13 mouse cellular contexts compared by ENCODE assay signal in the genomic region with DNA sequence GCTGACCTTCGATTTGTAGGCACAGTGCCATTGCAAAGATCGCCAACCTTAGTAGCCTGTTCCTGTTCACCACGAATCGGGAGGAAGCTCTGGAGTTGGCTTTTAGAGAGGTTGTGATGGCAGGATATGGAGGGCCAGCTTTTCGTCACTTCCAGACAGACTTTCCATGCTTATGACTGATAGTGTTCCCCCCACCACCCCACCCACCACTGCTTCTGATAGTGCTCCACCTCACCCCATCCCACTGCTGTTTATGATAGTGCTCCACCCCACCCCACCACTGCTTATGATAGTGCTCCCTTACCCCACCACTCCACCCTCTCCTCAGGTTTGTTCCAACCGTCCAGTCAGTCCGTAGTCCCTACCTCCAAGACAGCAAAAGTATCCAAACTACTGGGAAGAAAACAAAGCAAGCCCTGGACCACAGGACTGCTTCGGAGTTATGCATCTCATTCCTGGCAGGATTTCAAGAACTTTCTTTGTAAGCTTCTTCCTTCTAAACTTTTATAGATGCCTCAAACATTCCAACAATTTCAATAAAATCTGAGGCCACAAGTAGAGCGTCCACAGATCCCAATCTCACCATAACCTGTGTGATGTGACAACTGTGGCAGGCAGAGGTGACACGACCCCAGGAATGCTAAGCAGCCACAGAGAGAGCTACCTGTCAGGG. TPM values are rescaled to one million over a fixed set of nuclear protein-coding genes. Genes with fewer than 3 reads are reported as not detected.
A peak's percentile ranks its signal among the peaks of the same experiment; 100 is the strongest.
DNase-seq lines count a peak whose midpoint lies in the region; ATAC-seq and TF ChIP-seq lines count a peak whose summit lies in the region.
"Had no signal": no experiment of that assay in that cellular context is flagged by ENCODE, and none has a peak within 500 bp of the region (broad histone marks: within the 10 kb centered on the region; RNA-seq: fewer than 3 reads in every experiment).

No protein-coding gene starts in this region.

- no peaks in the 10 kb centered on the region for H3K4me1 ChIP-seq in lung, embryonic 14.5 days (ENCODE audit: insufficient read depth)
- H3K4me1 ChIP-seq in limb, embryonic 14.5 days (ENCODE audit: control insufficient read depth, insufficient read depth, low read length) = peaks cover 13% of the 10 kb centered on the region
- H3K4me1 ChIP-seq: forebrain, embryonic 12.5 days; hindbrain, embryonic 13.5 days had no signal

- H3K9me3 ChIP-seq in lung, embryonic 14.5 days (ENCODE audit: low read depth, low read length) = no peaks in the 10 kb centered on the region
- no peaks in the 10 kb centered on the region for H3K9me3 ChIP-seq in limb, embryonic 14.5 days (ENCODE audit: control insufficient read depth, low read length)
- H3K9me3 ChIP-seq: forebrain, embryonic 12.5 days; hindbrain, embryonic 13.5 days had no signal

- no peaks in the 10 kb centered on the region for H3K27me3 ChIP-seq in lung, embryonic 14.5 days (ENCODE audit: insufficient read depth, low read length)
- H3K27me3 ChIP-seq in limb, embryonic 14.5 days (ENCODE audit: control insufficient read depth, insufficient read depth, low read length) = no peaks in the 10 kb centered on the region
- H3K27me3 ChIP-seq: forebrain, embryonic 12.5 days; hindbrain, embryonic 13.5 days had no signal

- H3K4me2 ChIP-seq in lung, embryonic 14.5 days = no peak overlapping the region
- H3K4me2 ChIP-seq in limb, embryonic 14.5 days (replicated peaks; ENCODE audit: low read depth, low read length, severe bottlenecking) = no peak overlapping the region
- H3K4me2 ChIP-seq: forebrain, embryonic 12.5 days; hindbrain, embryonic 13.5 days had no signal

- H3K4me3 ChIP-seq in gastrocnemius, adult 2 months = no peak overlapping the region; the same call in 1 of the 2 replicates
- peak overlapping the region; percentile 2; the same call in 1 of the 2 replicates for H3K4me3 ChIP-seq in lung, embryonic 14.5 days (ENCODE audit: low read depth, low read length)
- H3K4me3 ChIP-seq in limb, embryonic 14.5 days (replicated peaks; ENCODE audit: low read length) = no peak overlapping the region
- H3K4me3 ChIP-seq: forebrain, embryonic 12.5 days; hindbrain, embryonic 13.5 days had no signal

- peak overlapping the region; percentile 38 for H3K27ac ChIP-seq in gastrocnemius, adult 2 months
- H3K27ac ChIP-seq in lung, embryonic 14.5 days (ENCODE audit: low read depth) = no peak overlapping the region; the same call in 1 of the 2 replicates
- H3K27ac ChIP-seq in limb, embryonic 14.5 days (replicated peaks; ENCODE audit: low read depth, low read length) = 0 out of 2 replicates have a peak overlapping the region, but pooled peaks have one; percentile 41
- H3K27ac ChIP-seq: forebrain, embryonic 12.5 days; hindbrain, embryonic 13.5 days had no signal

- no peak for TF ChIP-seq POLR2A in limb, embryonic 14.5 days (IDR thresholded peaks at IDR 0.05; ENCODE audit: borderline replicate concordance, extremely low read depth, insufficient read depth, insufficient read length)

- TF ChIP-seq CTCF in gastrocnemius, adult 2 months (IDR thresholded peaks at IDR 0.05) = no peak
- TF ChIP-seq CTCF in lung, embryonic 14.5 days (IDR thresholded peaks at IDR 0.05; ENCODE audit: low read depth) = no peak

- WGBS in lung, embryonic 14.5 days = 67% methylated on average over 10 of the region's 10 CpGs
- WGBS in limb, embryonic 14.5 days = 61% methylated on average over 10 of the region's 10 CpGs

- intact Hi-C loops in gastrocnemius, adult 2 months (cut with DNase I) = no loop called here

- no peak overlapping the region; the same call in 1 of the 2 replicates for H3K9ac ChIP-seq in lung, embryonic 14.5 days
- no peak overlapping the region for H3K9ac ChIP-seq in limb, embryonic 14.5 days (ENCODE audit: low read depth, low read length, severe bottlenecking)
- H3K9ac ChIP-seq: forebrain, embryonic 12.5 days; hindbrain, embryonic 13.5 days had no signal

- H3K36me3 ChIP-seq in lung, embryonic 14.5 days (ENCODE audit: insufficient read depth) = no peaks in the 10 kb centered on the region
- H3K36me3 ChIP-seq in limb, embryonic 14.5 days (ENCODE audit: control insufficient read depth, insufficient read depth, low read length) = no peaks in the 10 kb centered on the region
- H3K36me3 ChIP-seq: forebrain, embryonic 12.5 days; hindbrain, embryonic 13.5 days had no signal

- no peak for DNase-seq in gastrocnemius, adult 2 months
- no peak for DNase-seq in gastrocnemius, postnatal 4 days (ENCODE audit: low spot score in 2 of 2)
- no peak for DNase-seq in lung, embryonic 14.5 days
- no peak for DNase-seq in lung, postnatal 36 days
- DNase-seq in limb, embryonic 14.5 days (ENCODE audit: low spot score) = peak; percentile 66
- DNase-seq in spleen, postnatal 10 days (ENCODE audit: low spot score in 2 of 2) = peak; percentile 60 to 70
- DNase-seq in adipocyte (ENCODE audit: low spot score) = no peak
- DNase-seq in testis, postnatal 10 days (ENCODE audit: low spot score) = no peak
- DNase-seq: embryo, embryonic 11 days; gastrocnemius, postnatal 25 days; kidney, postnatal 4 days had no signal

- no peak for ATAC-seq in lung, embryonic 14.5 days (ENCODE audit: insufficient read depth)
- no peak for ATAC-seq in limb, embryonic 14.5 days (ENCODE audit: low FRiP score, low read depth)

RNA-seq across cellular contexts. Expression of gene Nxpe2, which starts 12.4 kb away (rescaled TPM):
- total RNA-seq in gastrocnemius, adult 2 months (2021) = under 1 TPM; 0.43 to 0.59 TPM
- 1 to 10 TPM; 1.5 to 2.3 TPM for total RNA-seq in gastrocnemius, postnatal 4 days (2021)
- polyA plus RNA-seq in lung, embryonic 14.5 days (2014; fragmentation: Nextera tagmentation; extraction: Ambion mirVana) = 0.99 and 1.1 TPM in 2 replicates
- polyA plus RNA-seq in limb, embryonic 14.5 days (2012; rRNA removed) = 2.0 TPM in 2 replicates
- 1.4 and 2.4 TPM in 2 replicates for polyA plus RNA-seq in limb, embryonic 14.5 days (2014; fragmentation: Nextera tagmentation; extraction: Ambion mirVana)

Comparison
In these comparisons a context has a peak if more than half of its experiments do, and no peak if none do; other contexts are left out.
1. DNase-seq: peak in limb, embryonic 14.5 days (single experiment) and spleen, postnatal 10 days (2 of 2); none in gastrocnemius, adult 2 months (single experiment), gastrocnemius, postnatal 4 days (0 of 2), lung, embryonic 14.5 days (single experiment), lung, postnatal 36 days (single experiment), adipocyte (single experiment) and testis, postnatal 10 days (single experiment).